Mouse (Mus musculus) heart, adult 2 months (tissue): ENCODE measurements around the gene Mark4.

Experiments
- CTCF ChIP-seq: fragments of 200-600 bp; IDR thresholded peaks from 2 replicates; pipeline ENCODE4 v1.8.1; 2022; ENCODE audit warnings: antibody characterized with exemption, mild to moderate bottlenecking, moderate library complexity
- EP300 ChIP-seq: fragments of 200-500 bp; IDR thresholded peaks from 2 replicates; pipeline ENCODE4 v1.6.1; 2011; ENCODE audit warnings: low read depth, low read length, control low read depth; ENCODE audit not compliant: insufficient read depth
- POLR2A ChIP-seq: fragments of 200-500 bp; IDR thresholded peaks from 2 replicates; pipeline ENCODE4 v1.6.1; 2011; ENCODE audit warnings: mild to moderate bottlenecking, low read depth, low read length, control low read depth; ENCODE audit not compliant: insufficient read depth

- TF ChIP-seq CTCF (no peak), EP300 (no peak), POLR2A (no peak)
Measured at GRCm38 (mm10) chr7:19477624-19478384, 19.2 kb upstream of the Mark4 start.
